Mouse (Mus musculus): ENCODE measurements around the gene Olfr774.
"Not testable (repeated sequence)": the region's sequence is repeated elsewhere in the genome, so short reads cannot be mapped to it uniquely, and the experiment has no call there.

The Olfr774 gene

GRCm38 (mm10) chr10:129235904-129236303, at the start of gene Olfr774:
TSS of gene Olfr774 (plus strand) at chr10:129236204.
- DNase-seq: no peak

GRCm38 (mm10) chr10:129187319-129187718, 48.7 kb upstream of the Olfr774 start, which contains the start of gene Olfr773:
TSS of gene Olfr773 (minus strand) at chr10:129187419.
- not testable (repeated sequence) for DNase-seq

GRCm38 (mm10) chr10:129230737-129231136, 5.3 kb upstream of the Olfr774 start:
- no peak for DNase-seq

GRCm38 (mm10) chr10:129248112-129248511, 12.1 kb downstream of the Olfr774 start, which contains the start of gene Olfr775:
TSS of gene Olfr775 (plus strand) at chr10:129248412.
- DNase-seq: no peak

- DNase-seq: no peak
Measured at GRCm38 (mm10) chr10:129258827-129259226, 22.8 kb downstream of the Olfr774 start, which contains the start of gene Olfr776. TSS of gene Olfr776 (plus strand) at chr10:129259127.

GRCm38 (mm10) chr10:129271081-129271535, 35.1 kb downstream of the Olfr774 start, which contains the start of gene Olfr777:
TSS of gene Olfr777 (minus strand) at chr10:129271485.
- DNase-seq: no peak
